Mouse (Mus musculus): ENCODE measurements around the gene Tmf1. TPM values are rescaled to one million over a fixed set of nuclear protein-coding genes. Genes with fewer than 3 reads are reported as not detected.

Gene Tmf1
- 1.5 and 1.7 TPM in 2 replicates for polyA plus RNA-seq (2012; rRNA removed)

GRCm38 (mm10) chr6:97178491-97179366 lies at the start of gene Tmf1:
Gene Tmf1 (minus strand): TSS chr6:97179122.

GRCm38 (mm10) chr6:97210191-97210961 lies 31.5 kb upstream of the Tmf1 start, which contains the start of gene Arl6ip5:
Gene Arl6ip5 (plus strand): TSS chr6:97210689.

GRCm38 (mm10) chr6:97205439-97205885 lies 26.5 kb upstream of the Tmf1 start, which contains the start of gene Uba3:
Gene Uba3 (minus strand): TSS chr6:97205647.

GRCm38 (mm10) chr6:97148383-97149251 lies 30.3 kb downstream of the Tmf1 start, which contains the start of gene Eogt:
Gene Eogt (minus strand): TSS chr6:97149182.

Other genes with a start within 250 kb of the Tmf1 start
- not detected in 2 replicates for gene Fam19a4, start 118.7 kb downstream of the Tmf1 start, polyA plus RNA-seq (2012; rRNA removed)
- 2.9 and 3.4 TPM in 2 replicates for gene Eogt, start 29.9 kb downstream of the Tmf1 start, polyA plus RNA-seq (2012; rRNA removed)
- 25.6 and 26.4 TPM in 2 replicates for gene Uba3, start 26.5 kb upstream of the Tmf1 start, polyA plus RNA-seq (2012; rRNA removed)
- 27.1 and 28.3 TPM in 2 replicates for gene Arl6ip5, start 31.6 kb upstream of the Tmf1 start, polyA plus RNA-seq (2012; rRNA removed)
- gene Lmod3, start 73.6 kb upstream of the Tmf1 start, polyA plus RNA-seq (2012; rRNA removed) = 0.02 and 0.05 TPM in 2 replicates

Data from liver, embryonic 18 days (tissue).